Mouse (Mus musculus) ovary, adult 10 weeks (tissue): ENCODE results near the gene Pkmyt1. TPM values are rescaled to one million over a fixed set of nuclear protein-coding genes. Genes with fewer than 3 reads are reported as not detected.

Experiments used
- polyA plus RNA-seq: library from polyadenylated mRNA; stranded (reverse); fragments of 350-450 nt; fragmentation: Illumina TruSeq; extraction: RNeasy Lipid Tissue Mini Kit (QIAGEN cat#74804); gene quantifications from one replicate; pipeline ENCODE4 v1.2.3, GENCODE M21; 2014

Gene Pkmyt1
- polyA plus RNA-seq = 0.46 TPM

GRCm38 (mm10) chr17:23725999-23726757 lies at the start of gene Pkmyt1:
Pkmyt1 (plus strand) TSS chr17:23726336.

GRCm38 (mm10) chr17:23677236-23677679 lies 48.9 kb upstream of the Pkmyt1 start, which contains the start of gene Tnfrsf12a:
Tnfrsf12a (minus strand) TSS chr17:23677468.

GRCm38 (mm10) chr17:23679127-23679835 lies 46.9 kb upstream of the Pkmyt1 start, which contains the start of gene Cldn6:
Cldn6 (plus strand) TSS chr17:23679249.

GRCm38 (mm10) chr17:23683856-23684672 lies 42.1 kb upstream of the Pkmyt1 start, which contains the start of gene Cldn9:
Cldn9 (minus strand) TSS chr17:23684026.

GRCm38 (mm10) chr17:23722376-23723125 lies 3.6 kb upstream of the Pkmyt1 start, which contains the start of gene 1520401A03Rik:
1520401A03Rik (minus strand) TSS chr17:23722783.

GRCm38 (mm10) chr17:23740598-23741021 lies 14.5 kb downstream of the Pkmyt1 start, which contains the start of gene Paqr4:
Paqr4 (minus strand) TSS chr17:23740867.

GRCm38 (mm10) chr17:23745301-23746251 lies 19.4 kb downstream of the Pkmyt1 start, which contains the start of gene Kremen2:
Kremen2 (minus strand) TSS chr17:23745833.

GRCm38 (mm10) chr17:23771284-23772218 lies 45.4 kb downstream of the Pkmyt1 start, which contains the start of gene Flywch1:
Flywch1 (minus strand) TSS chr17:23771602.

GRCm38 (mm10) chr17:23785561-23786471 lies 59.7 kb downstream of the Pkmyt1 start, which contains the start of gene Flywch2:
Flywch2 (minus strand) TSS chr17:23786081.

Other genes with a start within 250 kb of the Pkmyt1 start
- gene Vmn2r117, start 246.6 kb upstream of the Pkmyt1 start, polyA plus RNA-seq = not detected
- gene Zfp213, start 162.1 kb upstream of the Pkmyt1 start, polyA plus RNA-seq = 1.5 TPM
- gene Zfp13, start 126.8 kb upstream of the Pkmyt1 start, polyA plus RNA-seq = not detected
- not detected for gene Zscan10, start 125.5 kb upstream of the Pkmyt1 start, polyA plus RNA-seq
- 0.26 TPM for gene Mmp25, start 81.1 kb upstream of the Pkmyt1 start, polyA plus RNA-seq
- gene Bicdl2, start 65.8 kb upstream of the Pkmyt1 start, polyA plus RNA-seq = not detected
- 3.5 TPM for gene Hcfc1r1, start 52.7 kb upstream of the Pkmyt1 start, polyA plus RNA-seq
- gene Thoc6, start 52.5 kb upstream of the Pkmyt1 start, polyA plus RNA-seq = 3.6 TPM
- gene Tnfrsf12a, start 48.9 kb upstream of the Pkmyt1 start, polyA plus RNA-seq = not detected
- not detected for gene Cldn6, start 47.1 kb upstream of the Pkmyt1 start, polyA plus RNA-seq
- not detected for gene Cldn9, start 42.3 kb upstream of the Pkmyt1 start, polyA plus RNA-seq
- not detected for gene 1520401A03Rik, start 3.6 kb upstream of the Pkmyt1 start, polyA plus RNA-seq
- 2.0 TPM for gene Paqr4, start 14.5 kb downstream of the Pkmyt1 start, polyA plus RNA-seq
- not detected for gene Kremen2, start 19.5 kb downstream of the Pkmyt1 start, polyA plus RNA-seq
- 0.34 TPM for gene Flywch1, start 45.3 kb downstream of the Pkmyt1 start, polyA plus RNA-seq
- not detected for gene Flywch2, start 59.7 kb downstream of the Pkmyt1 start, polyA plus RNA-seq
- 111 TPM for gene Srrm2, start 64.2 kb downstream of the Pkmyt1 start, polyA plus RNA-seq
- gene Elob, start 102.8 kb downstream of the Pkmyt1 start, polyA plus RNA-seq = 18.7 TPM
- gene Prss33, start 109.7 kb downstream of the Pkmyt1 start, polyA plus RNA-seq = not detected
- not detected for gene Prss32, start 117.5 kb downstream of the Pkmyt1 start, polyA plus RNA-seq
- not detected for gene Prss41, start 117.8 kb downstream of the Pkmyt1 start, polyA plus RNA-seq
- gene Prss21, start 141.7 kb downstream of the Pkmyt1 start, polyA plus RNA-seq = not detected
- gene Dcpp1, start 154.5 kb downstream of the Pkmyt1 start, polyA plus RNA-seq = 1.3 TPM
- gene Dcpp2, start 154.5 kb downstream of the Pkmyt1 start, polyA plus RNA-seq = not detected
- 4.1 TPM for gene Dcpp3, start 191.1 kb downstream of the Pkmyt1 start, polyA plus RNA-seq
- gene Sbp, start 215.3 kb downstream of the Pkmyt1 start, polyA plus RNA-seq = not detected
- gene Sbpl, start 228.9 kb downstream of the Pkmyt1 start, polyA plus RNA-seq = not detected